Mouse (Mus musculus) liver, adult 2 months (tissue): ENCODE measurements around the gene Fto. TPM values are rescaled to one million over a fixed set of nuclear protein-coding genes. Genes with fewer than 3 reads are reported as not detected.

ENCODE experiments used
- DNase-seq: peaks from one replicate; pipeline ENCODE4 v3.0.0-alpha.2; 2011; ENCODE audit warnings: low read depth, low spot score; ENCODE audit errors: extremely low read depth
- H3K27ac ChIP-seq: fragments of 200-500 bp; replicated peaks from 2 replicates; pipeline ENCODE4 v1.5.1; 2012; ENCODE audit warnings: low read depth, mild to moderate bottlenecking, control low read depth, inconsistent platforms, low read length; ENCODE audit not compliant: insufficient read depth
- H3K27me3 ChIP-seq: fragments of 200-500 bp; 2 replicates; pipeline ENCODE4 v1.6.1; 2012; ENCODE audit warnings: mild to moderate bottlenecking, moderate library complexity, low read length, inconsistent platforms; ENCODE audit not compliant: control insufficient read depth, insufficient read depth
- H3K36me3 ChIP-seq: fragments of 200-500 bp; 2 replicates; pipeline ENCODE4 v1.6.1; 2012; ENCODE audit warnings: low read length, inconsistent platforms; ENCODE audit not compliant: control insufficient read depth, insufficient read depth
- H3K4me1 ChIP-seq: fragments of 200-500 bp; 2 replicates; pipeline ENCODE4 v1.6.1; 2011; ENCODE audit warnings: low read length; ENCODE audit not compliant: control insufficient read depth, insufficient read depth
- H3K4me3 ChIP-seq: fragments of 200-500 bp; 2 replicates; pipeline ENCODE4 v1.5.1; 2011; ENCODE audit warnings: low read depth, mild to moderate bottlenecking, control low read depth, low read length, moderate library complexity; ENCODE audit not compliant: insufficient read depth
- H3K79me2 ChIP-seq: fragments of 200-500 bp; 2 replicates; pipeline ENCODE4 v1.6.1; 2012; ENCODE audit warnings: inconsistent platforms, mild to moderate bottlenecking, low read length, moderate library complexity; ENCODE audit not compliant: control insufficient read depth, insufficient read depth
- H3K9ac ChIP-seq: fragments of 200-500 bp; 2 replicates; pipeline ENCODE4 v1.6.1; 2012; ENCODE audit warnings: low read depth, mild to moderate bottlenecking, control low read depth, inconsistent platforms, low read length
- CTCF ChIP-seq: fragments of 200-500 bp; IDR thresholded peaks from 2 replicates; pipeline ENCODE4 v1.5.1; 2011; ENCODE audit warnings: low read depth, low read length, control low read depth
- POLR2A ChIP-seq: fragments of 200-500 bp; IDR thresholded peaks from 2 replicates; pipeline ENCODE4 v1.6.1; 2011; ENCODE audit warnings: low read length, control low read depth; ENCODE audit not compliant: insufficient read depth; ENCODE audit errors: extremely low read depth
- WGBS: fragments of 180-500 bp; shearing (Covaris S2); methylation state at CpG from one replicate; pipeline ENCODE4 v1.1.7; 2018; 5-methylcytosine and 5-hydroxymethylcytosine counted together
- polyA plus RNA-seq: library from polyadenylated mRNA; depleted of rRNA; stranded (reverse); fragments of >200 nt; gene quantifications from 2 replicates; pipeline ENCODE4 v1.2.3, GENCODE M21; 2012
- total RNA-seq: library from RNA; depleted of rRNA; stranded (reverse); fragments of >200 nt; gene quantifications from 2 replicates; pipeline ENCODE4 v1.2.3, GENCODE M21; 2014

The Fto gene
- total and polyA plus RNA-seq, 2 experiments = 14.1 to 15.6 TPM

DNA sequence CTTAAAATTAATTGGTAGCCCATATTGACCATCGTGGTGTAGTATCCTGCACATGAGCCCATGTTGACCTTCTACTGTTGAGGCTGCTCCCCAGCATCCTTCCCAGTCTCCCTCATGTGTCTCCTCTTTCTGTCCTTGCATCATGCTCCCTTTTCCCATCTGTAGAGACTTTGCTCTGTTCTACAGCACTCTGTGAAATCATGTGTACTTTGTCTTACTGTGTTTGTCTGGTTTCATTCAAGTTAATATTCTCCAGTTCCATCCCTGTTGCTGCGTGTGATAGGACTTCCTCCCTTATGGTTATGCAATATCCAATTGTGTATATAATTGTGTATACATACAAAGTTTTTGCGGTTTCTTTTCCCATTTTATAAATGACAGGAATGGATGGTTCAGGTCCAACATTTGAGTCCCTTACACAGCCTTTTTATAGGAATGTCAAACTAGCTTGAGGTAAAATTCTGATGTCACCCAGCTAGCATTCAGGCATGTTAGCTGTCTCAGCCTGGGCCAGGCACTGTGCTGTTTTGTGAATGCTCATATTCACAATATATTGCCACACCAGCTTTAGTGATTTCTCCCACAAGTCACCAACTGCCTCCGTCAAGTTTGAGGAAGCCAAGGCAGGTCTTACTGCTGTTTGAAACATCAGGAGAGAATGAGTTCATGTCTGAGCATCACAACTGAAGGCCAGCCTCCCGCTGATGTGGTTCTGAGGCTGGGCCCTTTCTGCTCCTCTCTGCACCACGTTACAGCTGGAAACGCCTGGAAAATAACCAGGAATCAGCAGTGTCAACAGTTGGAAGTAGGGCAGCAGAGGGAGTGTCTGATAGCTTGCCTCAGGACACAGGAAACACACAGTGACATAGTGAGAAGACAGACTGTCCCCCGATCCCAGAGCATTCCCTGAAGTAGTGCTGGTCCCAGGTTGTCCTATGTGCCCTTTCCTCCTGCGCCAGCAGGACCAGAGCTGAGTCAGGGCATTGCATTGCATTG, 90.0 kb downstream of the Fto start:
- DNase-seq = peak; percentile 97
- TF ChIP-seq POLR2A (no peak), CTCF (no peak; the same call in 1 of the 2 replicates)
- H3K9ac ChIP-seq = peak overlapping the region; percentile 59
- H3K4me3 ChIP-seq = no peak overlapping the region; the same call in 1 of the 2 replicates
- H3K27me3 ChIP-seq = no peaks in the 10 kb centered on the region
- WGBS = 12% methylated on average over 9 of the region's 9 CpGs
- H3K79me2 ChIP-seq = peaks cover 10% of the 10 kb centered on the region; the same call in 1 of the 2 replicates
- H3K4me1 ChIP-seq = peaks cover 48% of the 10 kb centered on the region
- no peaks in the 10 kb centered on the region for H3K36me3 ChIP-seq
- peak overlapping the region; percentile 99 for H3K27ac ChIP-seq

DNA sequence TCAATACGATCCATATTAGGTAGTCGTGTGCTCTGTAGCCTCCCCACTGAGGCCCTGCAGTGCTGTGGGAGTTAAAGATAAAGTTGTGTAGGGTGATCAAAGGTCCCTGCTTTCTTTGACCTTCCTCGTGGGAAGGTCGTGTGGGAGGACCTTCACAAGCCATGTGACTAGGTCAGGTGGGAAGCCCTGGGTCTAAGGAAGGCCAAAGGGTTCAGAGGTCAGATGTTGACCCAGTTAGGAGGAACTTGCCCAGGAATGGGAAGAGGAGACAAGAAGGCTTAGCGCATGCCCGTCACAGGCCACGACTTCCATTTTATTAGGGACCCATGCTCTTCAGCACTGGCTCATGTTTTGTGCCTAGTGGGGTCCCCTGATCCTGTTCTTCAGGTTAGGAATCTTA, 91.0 kb downstream of the Fto start:
- peaks cover 6% of the 10 kb centered on the region; the same call in 1 of the 2 replicates for H3K79me2 ChIP-seq
- H3K27ac ChIP-seq = peak overlapping the region; percentile 99
- no peak overlapping the region for H3K4me3 ChIP-seq
- TF ChIP-seq CTCF (no peak), POLR2A (no peak)
- no peaks in the 10 kb centered on the region for H3K36me3 ChIP-seq
- H3K27me3 ChIP-seq = no peaks in the 10 kb centered on the region
- peaks cover 44% of the 10 kb centered on the region for H3K4me1 ChIP-seq
- peak overlapping the region; percentile 41 for H3K9ac ChIP-seq
- WGBS = 28% methylated on average over 7 of the region's 7 CpGs
- peak; percentile 97 for DNase-seq

DNA sequence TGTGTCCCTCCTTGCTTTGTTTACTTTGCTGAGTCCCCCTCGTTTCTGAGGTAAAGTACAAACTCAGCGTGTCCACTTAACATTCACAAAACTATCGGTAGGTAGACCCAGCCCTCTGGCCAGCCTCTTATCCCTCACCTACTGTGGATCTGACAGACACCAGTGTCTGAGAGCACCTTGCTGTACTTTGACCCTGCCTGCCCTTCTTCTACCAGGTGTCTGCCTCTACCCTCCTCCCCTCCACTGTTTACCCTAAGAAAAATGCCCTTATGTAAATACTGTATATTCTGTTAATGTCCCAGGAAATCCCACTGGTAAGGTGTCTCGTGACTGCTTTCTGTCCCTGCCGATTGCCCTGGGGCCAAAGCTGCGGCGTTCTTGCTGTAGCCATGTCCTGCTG, 91.8 kb downstream of the Fto start:
- DNase-seq = no peak
- H3K4me3 ChIP-seq = no peak overlapping the region
- no peaks in the 10 kb centered on the region for H3K27me3 ChIP-seq
- H3K36me3 ChIP-seq = no peaks in the 10 kb centered on the region
- WGBS = 62% methylated on average over 7 of the region's 7 CpGs
- H3K27ac ChIP-seq = peak overlapping the region; percentile 99
- peaks cover 8% of the 10 kb centered on the region; the same call in 1 of the 2 replicates for H3K79me2 ChIP-seq
- peaks cover 44% of the 10 kb centered on the region for H3K4me1 ChIP-seq
- H3K9ac ChIP-seq = no peak overlapping the region
- no peak for TF ChIP-seq CTCF
- TF ChIP-seq POLR2A = no peak

DNA sequence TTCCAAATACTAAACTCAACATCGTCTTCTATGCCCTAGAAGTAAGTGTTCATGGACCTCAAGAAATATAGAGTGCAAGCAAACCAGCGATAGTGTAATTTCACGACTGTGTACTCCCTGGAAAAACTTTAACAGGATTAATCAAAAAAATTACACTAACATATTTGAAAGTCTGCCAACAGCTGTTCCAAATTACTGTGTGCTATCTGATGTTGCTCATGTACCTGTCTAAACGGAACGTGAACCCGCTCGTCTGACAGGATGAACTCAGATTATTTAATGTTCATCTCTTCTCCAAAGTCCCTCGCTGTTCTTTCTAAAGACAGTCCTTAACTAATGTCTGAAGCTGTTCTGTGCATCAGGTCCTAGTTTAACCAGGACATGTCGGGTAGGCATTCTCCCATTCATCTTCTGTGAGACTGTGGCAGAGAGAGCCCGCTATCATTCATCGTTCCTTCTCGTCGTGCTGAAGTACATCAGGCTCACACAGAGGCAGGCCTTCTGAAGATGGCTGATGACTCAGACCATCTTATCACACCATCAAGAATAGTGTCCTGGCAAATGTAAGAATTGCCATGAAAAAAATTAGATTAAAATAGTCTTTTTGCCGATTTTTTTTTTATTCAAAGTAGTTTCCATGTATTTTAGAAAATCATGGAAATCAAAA, 93.4 kb downstream of the Fto start:
- TF ChIP-seq POLR2A = no peak
- no peak for TF ChIP-seq CTCF
- no peaks in the 10 kb centered on the region for H3K27me3 ChIP-seq
- no peak overlapping the region for H3K4me3 ChIP-seq
- peak; percentile 85 for DNase-seq
- peaks cover 39% of the 10 kb centered on the region for H3K4me1 ChIP-seq
- H3K36me3 ChIP-seq = no peaks in the 10 kb centered on the region
- H3K9ac ChIP-seq = no peak overlapping the region
- 40% methylated on average over 14 of the region's 14 CpGs for WGBS
- H3K27ac ChIP-seq = peak overlapping the region; percentile 82
- H3K79me2 ChIP-seq = peaks cover 8% of the 10 kb centered on the region; the same call in 1 of the 2 replicates

DNA sequence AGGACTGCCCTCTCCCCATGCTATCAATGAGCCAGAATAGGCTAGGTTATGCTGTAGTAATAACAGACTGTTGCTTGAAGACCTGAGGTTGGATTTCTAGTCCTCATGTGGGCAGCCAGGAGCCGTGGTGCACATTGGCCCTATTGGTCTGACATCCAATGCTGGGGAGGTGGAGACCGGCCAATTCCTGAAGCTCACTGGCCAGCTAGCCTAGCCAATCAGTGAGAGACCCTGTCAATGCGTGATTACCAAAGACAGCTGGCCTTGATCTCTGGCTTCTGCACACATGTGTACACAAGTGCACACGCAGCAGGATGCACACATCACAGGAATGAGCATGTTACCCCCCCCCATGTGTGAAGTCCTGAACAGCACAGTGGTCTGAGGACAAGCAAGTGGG, 94.6 kb downstream of the Fto start:
- WGBS = 17% methylated on average over 4 of the region's 4 CpGs
- peaks cover 15% of the 10 kb centered on the region; the same call in 1 of the 2 replicates for H3K79me2 ChIP-seq
- no peak for TF ChIP-seq POLR2A
- TF ChIP-seq CTCF = peak; percentile 14; the same call in 1 of the 2 replicates
- no peaks in the 10 kb centered on the region for H3K27me3 ChIP-seq
- peak; percentile 90 for DNase-seq
- 0 out of 2 replicates have a peak overlapping the region, but pooled peaks have one; percentile 6 for H3K9ac ChIP-seq
- no peak overlapping the region for H3K4me3 ChIP-seq
- no peaks in the 10 kb centered on the region for H3K36me3 ChIP-seq
- H3K27ac ChIP-seq = peak overlapping the region; percentile 75
- H3K4me1 ChIP-seq = peaks cover 32% of the 10 kb centered on the region
